Mouse (Mus musculus): ENCODE data around the gene Ufsp2. TPM values are rescaled to one million over a fixed set of nuclear protein-coding genes. Genes with fewer than 3 reads are reported as not detected.

Gene Ufsp2
- polyA plus RNA-seq (2012), result 2.3 and 3.9 TPM in 2 replicates

GRCm38 (mm10) chr8:45975126-45975836, at the start of gene Ufsp2, which contains the start of gene 1700029J07Rik:
TSS of gene Ufsp2 (plus strand) at chr8:45975528.
TSS of gene 1700029J07Rik (minus strand) at chr8:45975252.

GRCm38 (mm10) chr8:45934582-45935014, 40.7 kb upstream of the Ufsp2 start, which contains the start of gene Ccdc110:
TSS of gene Ccdc110 (plus strand) at chr8:45934619.

GRCm38 (mm10) chr8:45999138-45999783, 23.9 kb downstream of the Ufsp2 start, which contains the start of gene Lrp2bp:
TSS of gene Lrp2bp (plus strand) at chr8:45999303.

GRCm38 (mm10) chr8:46005596-46005995, 30.3 kb downstream of the Ufsp2 start, which contains the start of gene Ankrd37:
TSS of gene Ankrd37 (minus strand) at chr8:46005707.

Other genes with a start within 250 kb of the Ufsp2 start
- not detected in 2 replicates for gene Pdlim3, start 90.1 kb upstream of the Ufsp2 start, polyA plus RNA-seq (2012)
- not detected in 2 replicates for gene Ccdc110, start 40.9 kb upstream of the Ufsp2 start, polyA plus RNA-seq (2012)
- 0.16 and 0.17 TPM in 2 replicates for gene 1700029J07Rik, start 276 bp upstream of the Ufsp2 start, polyA plus RNA-seq (2012)
- gene Lrp2bp, start 23.8 kb downstream of the Ufsp2 start, polyA plus RNA-seq (2012), result not detected in 2 replicates
- 1.2 and 1.9 TPM in 2 replicates for gene Ankrd37, start 30.2 kb downstream of the Ufsp2 start, polyA plus RNA-seq (2012)
- 0.61 and 1.3 TPM in 2 replicates for gene Cfap97, start 176.2 kb downstream of the Ufsp2 start, polyA plus RNA-seq (2012)
- 4.7 and 6.6 TPM in 2 replicates for gene Snx25, start 176.6 kb downstream of the Ufsp2 start, polyA plus RNA-seq (2012)
- gene Slc25a4, start 235.8 kb downstream of the Ufsp2 start, polyA plus RNA-seq (2012), result 41.5 and 46.2 TPM in 2 replicates